Mouse (Mus musculus) heart, embryonic 13.5 days (tissue): ENCODE measurements around the gene B4galnt4. TPM values are rescaled to one million over a fixed set of nuclear protein-coding genes. Genes with fewer than 3 reads are reported as not detected.
"Not testable (repeated sequence)": the region's sequence is repeated elsewhere in the genome, so short reads cannot be mapped to it uniquely, and the experiment has no call there.

Experiments used
- ATAC-seq: fragments of 200-750 bp; cut with Nextera tagmentation; 2 replicates; pipeline ENCODE4 v1.8.0; 2017; ENCODE audit warnings: moderate TSS enrichment; ENCODE audit not compliant: insufficient number of reproducible peaks, low FRiP score, low TSS enrichment; ENCODE audit errors: extremely low read depth
- H3K27ac ChIP-seq: fragments of 300-500 bp; sonication (generic); replicated peaks from 2 replicates; pipeline ENCODE4 v1.5.1; 2015; ENCODE audit warnings: moderate library complexity, mild to moderate bottlenecking, inconsistent platforms
- H3K27me3 ChIP-seq: fragments of 300-500 bp; sonication (generic); replicated peaks from 2 replicates; pipeline ENCODE4 v1.6.1; 2015; ENCODE audit warnings: mild to moderate bottlenecking, inconsistent platforms
- H3K36me3 ChIP-seq: fragments of 300-500 bp; sonication (generic); 2 replicates; pipeline ENCODE4 v1.6.1; 2015; ENCODE audit warnings: mild to moderate bottlenecking, inconsistent platforms
- H3K4me1 ChIP-seq: fragments of 300-500 bp; sonication (generic); 2 replicates; pipeline ENCODE4 v1.6.1; 2015; ENCODE audit warnings: inconsistent platforms
- H3K4me2 ChIP-seq: fragments of 300-500 bp; sonication (generic); 2 replicates; pipeline ENCODE4 v1.6.1; 2015; ENCODE audit warnings: inconsistent platforms, mild to moderate bottlenecking, moderate library complexity
- H3K4me3 ChIP-seq: fragments of 300-500 bp; sonication (generic); 2 replicates; pipeline ENCODE4 v1.5.1; 2015; ENCODE audit warnings: moderate library complexity, mild to moderate bottlenecking, inconsistent platforms
- H3K9ac ChIP-seq: fragments of 300-500 bp; sonication (generic); 2 replicates; pipeline ENCODE4 v1.6.1; 2015; ENCODE audit warnings: inconsistent platforms, mild to moderate bottlenecking, moderate library complexity
- H3K9me3 ChIP-seq: fragments of 300-500 bp; sonication (generic); 2 replicates; pipeline ENCODE4 v1.6.1; 2016; ENCODE audit warnings: inconsistent platforms
- WGBS: fragments of 180-500 bp; shearing (Covaris S2); methylation state at CpG from one replicate; pipeline ENCODE4 v1.1.7; 2015; ENCODE audit warnings: mixed read lengths; 5-methylcytosine and 5-hydroxymethylcytosine counted together
- polyA plus RNA-seq: library from polyadenylated mRNA; unstranded; fragments of >200 nt; fragmentation: Nextera tagmentation; extraction: Ambion mirVana; gene quantifications from 2 replicates; pipeline ENCODE4 v1.2.1, GENCODE M21; 2015

B4galnt4 gene
- polyA plus RNA-seq, 1 experiment from 2014 or later, result 2.7 TPM

GRCm38 (mm10) chr7:141028831-141029230 lies 32.1 kb upstream of the B4galnt4 start, which contains the start of gene Gm17387:
Gene Gm17387 (plus strand): TSS chr7:141029131.
- no peaks in the 10 kb centered on the region for H3K36me3 ChIP-seq
- no peak within 1 kb of the TSS for H3K4me3 ChIP-seq
- WGBS, result 76% methylated on average over 2 of the region's 2 CpGs
- H3K4me2 ChIP-seq, result no peak within 1 kb of the TSS
- ATAC-seq, result no peak
- H3K27me3 ChIP-seq, result no peaks in the 10 kb centered on the region
- H3K9me3 ChIP-seq, result no peaks in the 10 kb centered on the region
- no peaks in the 10 kb centered on the region for H3K4me1 ChIP-seq
- no peak within 1 kb of the TSS for H3K9ac ChIP-seq
- H3K27ac ChIP-seq, result no peak within 1 kb of the TSS

GRCm38 (mm10) chr7:141030390-141030789 lies 30.5 kb upstream of the B4galnt4 start:
- Histone ChIP-seq H3K27ac (no peak overlapping the region), H3K9me3 (no peaks in the 10 kb centered on the region), H3K4me1 (no peaks in the 10 kb centered on the region), H3K36me3 (no peaks in the 10 kb centered on the region), H3K4me2 (no peak overlapping the region), H3K27me3 (no peaks in the 10 kb centered on the region), H3K4me3 (no peak overlapping the region), H3K9ac (no peak overlapping the region)
- ATAC-seq, result no peak
- WGBS, result 55% methylated on average over 3 of the region's 3 CpGs

GRCm38 (mm10) chr7:141032458-141033167 lies 28.3 kb upstream of the B4galnt4 start:
- 59% methylated on average over 9 of the region's 9 CpGs for WGBS
- no peak overlapping the region for H3K4me2 ChIP-seq
- ATAC-seq, result no peak

GRCm38 (mm10) chr7:141036624-141037023 lies 24.3 kb upstream of the B4galnt4 start:
- ATAC-seq, H3K4me3 ChIP-seq, H3K27ac ChIP-seq, H3K36me3 ChIP-seq, H3K4me2 ChIP-seq, H3K9me3 ChIP-seq, H3K27me3 ChIP-seq, H3K9ac ChIP-seq: not testable (repeated sequence)
- 82% methylated on average over 1 of the region's 2 CpGs for WGBS
- peaks cover 11% of the 10 kb centered on the region; the same call in 1 of the 2 replicates for H3K4me1 ChIP-seq

More at GRCm38 (mm10) chr7:141032458-141033167, 28.3 kb upstream of the B4galnt4 start:
- no peaks in the 10 kb centered on the region for H3K4me1 ChIP-seq
- no peak overlapping the region for H3K27ac ChIP-seq
- no peak overlapping the region for H3K9ac ChIP-seq
- no peaks in the 10 kb centered on the region for H3K27me3 ChIP-seq
- H3K4me3 ChIP-seq, result no peak overlapping the region
- no peaks in the 10 kb centered on the region for H3K36me3 ChIP-seq
- H3K9me3 ChIP-seq, result no peaks in the 10 kb centered on the region

- 58% methylated on average over 20 of the region's 21 CpGs for WGBS
- H3K27me3 ChIP-seq, result no peaks in the 10 kb centered on the region; the same call in 1 of the 2 replicates
- no peak overlapping the region for H3K4me2 ChIP-seq
- H3K36me3 ChIP-seq, result no peaks in the 10 kb centered on the region
- no peak for ATAC-seq
- H3K4me3 ChIP-seq, result no peak overlapping the region
- H3K4me1 ChIP-seq, result peaks cover 14% of the 10 kb centered on the region; the same call in 1 of the 2 replicates
- no peaks in the 10 kb centered on the region for H3K9me3 ChIP-seq
- H3K9ac ChIP-seq, result no peak overlapping the region
- no peak overlapping the region for H3K27ac ChIP-seq
Measured at GRCm38 (mm10) chr7:141038090-141039032, 22.5 kb upstream of the B4galnt4 start.

GRCm38 (mm10) chr7:141039386-141040107 lies 21.4 kb upstream of the B4galnt4 start:
- no peak overlapping the region for H3K27ac ChIP-seq
- WGBS, result 84% methylated on average over 4 of the region's 4 CpGs
- no peaks in the 10 kb centered on the region for H3K36me3 ChIP-seq
- ATAC-seq, result no peak
- no peak overlapping the region for H3K4me3 ChIP-seq
- H3K9ac ChIP-seq, result no peak overlapping the region
- H3K27me3 ChIP-seq, result no peaks in the 10 kb centered on the region; the same call in 1 of the 2 replicates
- H3K9me3 ChIP-seq, result no peaks in the 10 kb centered on the region
- peaks cover 14% of the 10 kb centered on the region; the same call in 1 of the 2 replicates for H3K4me1 ChIP-seq
- H3K4me2 ChIP-seq, result no peak overlapping the region

- Histone ChIP-seq H3K9ac (peak overlapping the region; percentile 56), H3K36me3 (no peaks in the 10 kb centered on the region), H3K9me3 (no peaks in the 10 kb centered on the region), H3K4me2 (peak overlapping the region; percentile 36), H3K4me3 (no peak overlapping the region), H3K27me3 (no peaks in the 10 kb centered on the region; the same call in 1 of the 2 replicates), H3K27ac (peak overlapping the region; percentile 86), H3K4me1 (peaks cover 14% of the 10 kb centered on the region; the same call in 1 of the 2 replicates)
- no peak for ATAC-seq
- 37% methylated on average over 6 of the region's 9 CpGs for WGBS
Measured at GRCm38 (mm10) chr7:141040867-141041606, 19.9 kb upstream of the B4galnt4 start.

- no peak overlapping the region for H3K4me3 ChIP-seq
- peaks cover 3% of the 10 kb centered on the region for H3K27me3 ChIP-seq
- 16% methylated on average over 5 of the region's 5 CpGs for WGBS
- no peaks in the 10 kb centered on the region for H3K9me3 ChIP-seq
- peaks cover 14% of the 10 kb centered on the region; the same call in 1 of the 2 replicates for H3K4me1 ChIP-seq
- H3K27ac ChIP-seq, result peak overlapping the region; percentile 86
- H3K4me2 ChIP-seq, result peak overlapping the region; percentile 30
- peak; percentile 74 for ATAC-seq
- peak overlapping the region; percentile 56 for H3K9ac ChIP-seq
- H3K36me3 ChIP-seq, result no peaks in the 10 kb centered on the region
Measured at GRCm38 (mm10) chr7:141041661-141042060, 19.2 kb upstream of the B4galnt4 start.

GRCm38 (mm10) chr7:141042539-141042938 lies 18.4 kb upstream of the B4galnt4 start:
- no peak overlapping the region for H3K4me3 ChIP-seq
- no peak overlapping the region for H3K4me2 ChIP-seq
- no peak overlapping the region for H3K27ac ChIP-seq
- peaks cover 3% of the 10 kb centered on the region for H3K27me3 ChIP-seq
- no peak overlapping the region for H3K9ac ChIP-seq
- 42% methylated on average over 4 of the region's 4 CpGs for WGBS
- H3K36me3 ChIP-seq, result no peaks in the 10 kb centered on the region
- H3K4me1 ChIP-seq, result peaks cover 22% of the 10 kb centered on the region
- H3K9me3 ChIP-seq, result no peaks in the 10 kb centered on the region
- no peak for ATAC-seq

- 55% methylated on average over 6 of the region's 6 CpGs for WGBS
- peak overlapping the region; percentile 80 for H3K4me2 ChIP-seq
- peaks cover 7% of the 10 kb centered on the region; the same call in 1 of the 2 replicates for H3K27me3 ChIP-seq
- no peaks in the 10 kb centered on the region for H3K9me3 ChIP-seq
- H3K4me3 ChIP-seq, result peak overlapping the region; percentile 48
- no peak for ATAC-seq
- H3K4me1 ChIP-seq, result peaks cover 17% of the 10 kb centered on the region
- H3K27ac ChIP-seq, result peak overlapping the region; percentile 86
- H3K9ac ChIP-seq, result peak overlapping the region; percentile 62; the same call in 1 of the 2 replicates
- H3K36me3 ChIP-seq, result no peaks in the 10 kb centered on the region
Measured at GRCm38 (mm10) chr7:141046931-141047580, 13.8 kb upstream of the B4galnt4 start.
